Mouse (Mus musculus): ENCODE measurements around the gene Noto. TPM values are rescaled to one million over a fixed set of nuclear protein-coding genes. Genes with fewer than 3 reads are reported as not detected.

Gene Noto
- total and polyA plus RNA-seq, 3 experiments: not detected

- TF ChIP-seq POLR2AphosphoS2 (IDR thresholded peaks at IDR 0.05; ENCODE audit: low read length) (no peak), USF2 (IDR thresholded peaks at IDR 0.05; ENCODE audit: borderline replicate concordance in 1 of 2, insufficient read depth in 1 of 2, low read depth in 1 of 2, low read length in 2 of 2) (no peak), EP300 (IDR thresholded peaks at IDR 0.05; ENCODE audit: low read depth in 1 of 2, low read length in 2 of 2) (peak; percentile 79 to 86), POLR2AphosphoS5 (IDR thresholded peaks at IDR 0.05; ENCODE audit: borderline replicate concordance, low read depth, low read length) (no peak), POLR2A (IDR thresholded peaks at IDR 0.05; ENCODE audit: control insufficient read depth in 1 of 2, insufficient read depth in 1 of 2, low read depth in 1 of 2, low read length in 2 of 2, poor library complexity in 1 of 2) (peak in 1 of 2 experiments; percentile 44; a peak in 1 of 4 replicates), ZNF384 (IDR thresholded peaks at IDR 0.05; ENCODE audit: low read depth, low read length) (peak; percentile 94), GATA1 (IDR thresholded peaks at IDR 0.05; ENCODE audit: low read depth, low read length) (peak; percentile 85), UBTF (IDR thresholded peaks at IDR 0.05; ENCODE audit: borderline replicate concordance, insufficient read depth, low read depth, low read length) (no peak)
Measured at GRCm38 (mm10) chr6:85388608-85389007, 35.1 kb upstream of the Noto start (continued).

- Histone ChIP-seq H3K79me2 (ENCODE audit: control insufficient read depth, insufficient read depth, low read length, poor library complexity) (no peaks in the 10 kb centered on the region), H3K27me3 (ENCODE audit: control insufficient read depth in 1 of 2, insufficient read depth in 2 of 2, low read length in 2 of 2) (no peaks in the 10 kb centered on the region), H3K4me3 (ENCODE audit: control insufficient read depth in 1 of 2, insufficient read depth in 1 of 2, low read depth in 2 of 2, low read length in 2 of 2) (no peak overlapping the region), H3K9me3 (replicated peaks; ENCODE audit: insufficient read depth, low read length) (no peaks in the 10 kb centered on the region), H3K36me3 (ENCODE audit: control insufficient read depth in 1 of 2, insufficient read depth in 2 of 2, low read length in 2 of 2) (peaks cover 0 to 9% of the 10 kb centered on the region in 2 experiments; a peak in 2 of 4 replicates), H3K27ac (ENCODE audit: control insufficient read depth, low read depth, low read length) (no peak overlapping the region), H3K4me1 (ENCODE audit: control insufficient read depth in 1 of 2, insufficient read depth in 2 of 2, low read length in 2 of 2) (peaks cover 7 to 8% of the 10 kb centered on the region in 2 experiments), H3K9ac (ENCODE audit: control insufficient read depth, low read depth, low read length, poor library complexity, severe bottlenecking) (no peak overlapping the region)
- peak; percentile 75 for DNase-seq (ENCODE audit: low read depth, low spot score)
- TF ChIP-seq ZNF384 (IDR thresholded peaks at IDR 0.05; ENCODE audit: low read depth, low read length) (no peak), RAD21 (IDR thresholded peaks at IDR 0.05; ENCODE audit: low read depth, low read length) (peak; percentile 86), KAT2A (conservative IDR thresholded peaks at IDR 0.05; ENCODE audit: low read depth, low read length) (no peak), ZKSCAN1 (IDR thresholded peaks at IDR 0.05; ENCODE audit: low read depth, low read length) (no peak), SMC3 (IDR thresholded peaks at IDR 0.05; ENCODE audit: low read depth, low read length) (peak; percentile 97), ETS1 (IDR thresholded peaks at IDR 0.05; ENCODE audit: low read depth, low read length) (no peak), ZC3H11A (IDR thresholded peaks at IDR 0.05; ENCODE audit: low read depth, low read length) (peak; percentile 90), CTCF (IDR thresholded peaks at IDR 0.05 in 2 of 3, conservative IDR thresholded peaks at IDR 0.05 in 1 of 3; ENCODE audit: control insufficient read depth in 1 of 3, insufficient read depth in 1 of 3, low read depth in 2 of 3, low read length in 3 of 3, poor library complexity in 1 of 3, severe bottlenecking in 1 of 3) (peak; percentile 69 to 94 (median 78)), POLR2A (IDR thresholded peaks at IDR 0.05; ENCODE audit: control insufficient read depth in 1 of 2, insufficient read depth in 1 of 2, low read depth in 1 of 2, low read length in 2 of 2, poor library complexity in 1 of 2) (no peak), CHD2 (IDR thresholded peaks at IDR 0.05; ENCODE audit: low read length) (no peak), POLR2AphosphoS5 (IDR thresholded peaks at IDR 0.05; ENCODE audit: borderline replicate concordance, low read depth, low read length) (no peak), NRF1 (IDR thresholded peaks at IDR 0.05; ENCODE audit: insufficient read depth, low read depth, low read length, poor library complexity, severe bottlenecking) (no peak), UBTF (IDR thresholded peaks at IDR 0.05; ENCODE audit: borderline replicate concordance, insufficient read depth, low read depth, low read length) (no peak), RCOR1 (IDR thresholded peaks at IDR 0.05; ENCODE audit: low read depth, low read length) (no peak), BHLHE40 (IDR thresholded peaks at IDR 0.05; ENCODE audit: borderline replicate concordance, low read depth, low read length) (no peak)
Measured at GRCm38 (mm10) chr6:85391803-85392202, 31.9 kb upstream of the Noto start.
